Mouse (Mus musculus): ENCODE measurements around the gene Fam71a.

Fam71a gene

DNA sequence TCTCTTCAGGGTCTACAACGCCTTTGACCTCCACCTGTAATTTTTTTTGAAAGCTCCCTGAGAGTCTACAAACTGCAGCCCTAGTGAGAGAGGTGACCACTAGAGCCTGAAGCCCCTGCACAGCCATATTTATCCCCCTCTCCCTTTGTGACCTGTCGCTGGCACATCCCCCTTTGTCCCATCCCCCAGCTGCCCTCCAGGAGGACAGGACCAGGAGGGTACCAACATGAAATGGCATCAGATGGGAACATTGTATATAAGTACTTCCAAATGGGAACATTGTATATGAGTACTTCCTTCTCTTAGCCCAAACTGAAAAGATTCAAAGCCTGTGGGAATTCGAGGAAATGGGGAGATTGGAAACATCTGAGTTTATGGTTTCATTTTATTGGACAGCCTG is at the start of gene Fam71a:
Gene Fam71a (minus strand): TSS at position 101 of the 400 bp plus-strand sequence.
- no peak for DNase-seq (ENCODE audit: extremely low spot score, low read depth, low spot score)

DNA sequence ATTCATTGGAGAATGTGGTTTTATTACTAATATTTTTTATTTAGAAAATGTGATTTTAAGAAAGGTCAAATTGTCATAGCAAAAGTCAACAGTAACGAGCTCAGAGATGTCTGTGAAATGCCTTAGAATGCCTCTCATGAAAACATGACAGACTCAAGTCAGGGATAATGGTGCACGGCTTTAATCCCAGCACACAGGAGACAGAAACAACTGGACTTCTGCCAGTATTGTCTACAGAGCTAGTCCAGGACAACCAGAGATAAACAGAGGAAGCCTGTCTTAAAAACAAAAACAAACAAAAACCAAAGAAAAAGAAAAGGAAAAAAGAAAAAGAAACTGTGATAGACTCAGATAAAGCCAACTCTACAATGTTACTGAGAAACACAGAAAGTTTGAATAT is 46.5 kb upstream of the Fam71a start:
- DNase-seq (ENCODE audit: extremely low spot score, low read depth, low spot score): no peak

DNA sequence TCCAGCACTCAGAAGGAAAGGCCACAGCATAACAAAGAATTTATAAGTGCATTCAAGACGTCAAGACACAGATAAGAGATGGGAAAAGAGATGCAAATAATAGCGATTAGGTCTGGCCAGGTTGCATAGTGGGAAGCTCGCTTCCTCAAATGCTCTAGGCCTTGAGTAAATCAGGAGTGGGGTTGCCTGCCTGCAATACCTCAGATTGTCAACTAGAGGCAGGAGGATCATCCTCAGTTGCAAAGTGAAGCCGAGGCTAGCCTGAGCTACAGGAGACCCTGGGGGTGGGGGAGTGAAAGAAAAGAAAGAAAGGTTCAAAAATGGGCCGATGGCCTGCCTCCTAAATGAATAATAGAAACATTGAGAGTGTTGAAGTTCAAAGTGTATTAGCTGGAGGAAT is 41.2 kb upstream of the Fam71a start:
- DNase-seq (ENCODE audit: extremely low spot score, low read depth, low spot score): no peak

DNA sequence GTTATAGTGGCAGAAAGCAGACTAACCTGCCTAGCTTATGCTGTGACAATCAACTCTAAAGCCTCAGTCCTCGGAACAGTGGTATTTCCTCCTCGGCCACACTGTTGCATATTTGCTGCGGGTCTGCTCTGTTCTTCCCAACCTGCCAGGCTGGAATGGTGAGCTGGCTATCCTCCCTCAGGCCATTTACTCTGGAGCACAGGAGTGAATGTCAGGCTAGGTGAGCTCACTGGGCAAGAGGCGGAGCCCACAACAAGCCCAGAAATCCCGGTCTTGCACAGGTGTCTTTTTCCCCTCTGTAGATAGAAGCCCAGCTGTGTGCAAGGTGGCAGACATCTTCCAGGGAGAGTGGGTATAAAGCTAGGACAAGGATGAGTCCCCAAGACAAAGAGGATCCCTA is 40.3 kb upstream of the Fam71a start:
- DNase-seq (ENCODE audit: extremely low spot score, low read depth, low spot score): no peak

DNA sequence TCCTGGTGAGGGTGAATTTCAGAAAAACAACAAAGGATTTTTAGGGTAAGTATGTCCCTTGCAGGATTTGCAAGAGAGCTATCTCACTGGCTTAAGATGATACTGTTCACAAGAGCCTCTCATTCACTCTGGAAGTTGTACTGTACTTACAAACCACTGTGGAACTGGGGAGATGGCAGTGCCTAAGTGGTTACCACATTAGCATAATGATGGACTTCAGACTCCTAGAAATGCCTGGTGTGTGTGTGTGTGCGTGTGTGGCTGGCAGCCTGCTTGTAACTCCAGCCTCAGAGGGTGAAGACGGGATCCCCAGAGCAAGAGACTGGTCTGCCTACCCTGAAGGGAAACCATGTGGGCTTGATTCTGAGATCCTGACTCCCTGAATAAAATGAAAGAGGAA is 38.9 kb upstream of the Fam71a start:
- DNase-seq (ENCODE audit: extremely low spot score, low read depth, low spot score): no peak

DNA sequence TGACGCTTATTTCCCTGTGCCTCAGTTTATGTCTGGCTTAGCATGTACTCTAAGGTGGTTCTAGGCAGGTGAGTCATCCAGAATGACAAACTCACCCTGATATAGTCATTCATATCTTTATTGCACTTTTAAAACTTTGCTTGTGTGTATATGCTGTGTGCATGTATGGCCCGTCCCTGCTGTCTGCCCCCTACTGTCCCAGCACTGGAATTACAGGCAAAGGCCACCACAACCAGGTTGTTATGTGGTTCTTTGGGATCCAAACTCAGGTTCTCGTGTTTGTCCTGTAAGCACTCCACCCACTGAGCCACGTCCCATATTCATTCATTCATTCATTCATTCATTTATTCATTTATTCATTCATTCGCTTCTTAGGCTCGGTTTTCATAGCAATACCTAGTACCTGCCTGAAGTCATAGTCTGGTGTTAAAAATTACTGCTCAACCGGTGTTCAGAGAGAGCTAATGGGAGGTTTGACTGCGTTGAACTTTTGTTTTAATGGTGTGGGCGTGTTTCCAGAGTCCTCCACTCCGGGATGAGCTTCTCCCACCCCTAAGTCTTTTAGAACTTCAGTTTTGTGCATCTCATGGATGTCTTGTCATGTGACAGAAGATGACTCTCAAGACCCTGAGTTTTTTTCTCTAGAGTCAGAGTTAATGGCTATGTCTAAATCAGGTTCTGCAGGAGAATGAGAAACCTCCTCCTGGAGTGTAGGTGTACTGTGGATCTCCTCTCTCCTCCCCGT is 37.8 kb upstream of the Fam71a start:
- no peak for DNase-seq (ENCODE audit: extremely low spot score, low read depth, low spot score)

DNA sequence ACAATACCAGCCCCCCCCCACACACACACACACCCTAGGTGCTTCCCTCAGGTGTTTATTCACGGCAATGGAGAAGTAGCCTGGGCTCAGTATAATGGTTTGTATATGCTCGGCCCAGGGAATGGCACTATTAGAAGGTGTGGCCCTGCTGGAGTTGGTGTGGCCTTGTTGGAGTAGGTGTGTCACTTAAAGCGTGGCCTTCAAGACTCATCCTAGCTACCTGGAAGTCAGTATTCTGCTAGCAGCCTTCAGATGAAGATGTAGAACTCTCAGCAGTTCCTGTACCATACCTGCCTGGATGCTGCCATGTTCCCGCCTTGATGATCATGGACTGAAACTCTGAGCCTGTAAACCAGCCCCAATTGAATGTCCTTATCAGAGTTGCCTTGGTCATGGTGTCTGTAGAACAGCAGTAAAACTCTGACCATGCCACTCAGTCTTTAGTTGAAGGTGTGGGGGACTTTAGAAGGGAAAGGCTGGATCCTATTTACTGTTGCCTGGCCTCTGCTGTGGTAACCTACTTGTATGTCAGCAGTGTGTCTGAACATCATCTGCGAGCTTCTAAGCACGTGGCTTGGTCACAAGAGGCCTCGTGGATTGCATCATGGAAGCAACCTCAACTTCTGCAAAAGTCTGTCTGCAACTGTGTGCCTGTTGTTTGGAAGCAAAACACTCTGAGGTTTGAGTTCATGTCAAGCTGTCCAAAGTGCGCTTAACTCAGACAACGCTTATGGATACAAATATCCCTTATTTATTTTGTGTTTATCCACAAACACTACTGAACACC is 36.4 kb upstream of the Fam71a start:
- no peak for DNase-seq (ENCODE audit: extremely low spot score, low read depth, low spot score)

DNA sequence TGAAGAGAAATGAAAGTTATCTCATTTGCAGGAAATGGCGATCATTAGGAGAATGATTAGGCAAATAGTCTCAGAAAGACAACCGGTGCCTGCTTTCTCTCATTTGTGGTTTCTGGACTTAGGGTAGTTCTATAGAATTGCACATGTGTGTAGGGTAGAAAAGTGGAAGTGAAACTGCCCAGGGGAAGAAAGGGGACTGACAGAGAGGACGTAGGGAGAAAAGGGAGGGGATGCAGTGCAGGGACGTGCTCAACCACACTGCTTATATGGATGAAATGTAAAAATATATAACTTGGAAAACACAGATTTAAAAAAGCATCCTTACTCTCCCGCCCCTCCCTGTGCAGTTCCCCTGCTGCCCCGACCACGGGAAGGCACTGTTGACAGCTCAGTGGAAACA is 33.3 kb upstream of the Fam71a start:
- no peak for DNase-seq (ENCODE audit: extremely low spot score, low read depth, low spot score)

DNA sequence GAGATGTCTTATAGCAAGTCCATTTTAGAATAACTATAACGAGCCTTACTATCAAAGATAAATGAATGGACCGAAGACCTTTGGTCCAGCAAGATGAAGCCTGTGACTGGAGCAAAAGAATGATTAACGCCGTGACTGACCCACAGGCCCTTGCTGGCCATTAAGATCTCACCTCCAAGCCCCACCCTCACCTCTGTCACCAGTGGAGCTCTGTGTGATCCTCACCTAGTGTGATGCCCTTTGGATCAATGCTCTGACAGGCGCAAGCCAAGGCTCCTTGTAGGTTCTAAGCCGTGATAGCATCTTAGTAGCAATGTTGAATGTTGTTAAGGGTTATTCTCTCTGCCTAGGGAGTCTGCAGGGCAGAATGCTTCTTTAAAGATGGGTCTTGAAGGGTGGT is 31.4 kb upstream of the Fam71a start:
- DNase-seq (ENCODE audit: extremely low spot score, low read depth, low spot score): no peak

DNA sequence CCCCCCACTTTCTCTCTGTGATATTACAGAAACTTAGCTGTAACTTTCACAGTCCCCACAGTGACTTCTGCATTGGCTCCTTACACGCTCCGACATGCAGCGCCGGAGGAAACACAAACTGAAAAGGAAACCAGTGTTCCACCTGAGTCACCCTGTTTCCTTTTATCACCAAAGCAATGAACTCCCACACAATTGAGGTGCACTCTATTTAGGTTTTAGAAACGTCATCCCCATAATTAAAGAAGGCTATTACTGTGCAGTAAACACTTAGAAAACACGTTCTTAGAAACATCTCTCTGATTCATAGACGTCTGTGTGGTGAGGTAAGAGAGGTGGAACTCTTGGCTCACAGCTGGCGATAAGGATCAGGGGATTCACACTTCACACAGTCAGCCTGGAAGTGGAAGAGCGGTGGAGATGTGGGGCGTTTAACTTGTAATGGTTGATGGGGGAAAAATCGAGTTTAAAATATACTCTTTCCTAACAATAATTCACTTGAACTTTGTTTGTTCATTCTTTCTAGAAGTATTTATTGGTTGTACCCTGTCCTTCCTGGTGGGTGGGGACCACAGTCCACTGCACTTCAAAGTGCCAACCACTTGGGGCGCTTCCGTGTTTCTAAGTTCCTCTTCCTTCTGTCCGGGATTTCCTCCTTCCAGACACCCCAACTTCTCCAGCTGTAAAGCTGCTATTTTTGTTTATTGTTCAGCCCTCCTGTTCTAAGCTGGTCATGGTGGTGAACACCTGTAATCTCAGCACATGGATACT is 29.2 kb upstream of the Fam71a start:
- no peak for DNase-seq (ENCODE audit: extremely low spot score, low read depth, low spot score)

DNA sequence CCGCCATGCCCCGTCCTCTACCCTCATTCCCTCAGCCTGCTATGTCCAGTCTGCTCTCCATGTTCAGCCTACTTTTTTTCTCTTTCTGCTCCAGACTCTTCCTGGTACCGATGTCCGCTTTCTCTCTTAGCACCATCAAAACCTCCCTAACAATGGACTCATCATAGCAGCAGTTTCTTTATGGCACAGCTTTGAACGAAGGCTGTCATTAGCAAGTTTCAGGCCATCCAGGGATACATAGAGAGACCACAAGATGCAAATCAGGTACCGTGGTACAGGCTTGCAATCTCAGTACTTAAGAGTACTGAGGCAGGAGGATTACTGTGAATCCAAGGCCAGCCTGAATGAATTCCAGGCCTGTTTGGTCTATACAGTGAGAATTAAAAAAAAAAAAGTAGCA is 28.1 kb upstream of the Fam71a start:
- no peak for DNase-seq (ENCODE audit: extremely low spot score, low read depth, low spot score)

DNA sequence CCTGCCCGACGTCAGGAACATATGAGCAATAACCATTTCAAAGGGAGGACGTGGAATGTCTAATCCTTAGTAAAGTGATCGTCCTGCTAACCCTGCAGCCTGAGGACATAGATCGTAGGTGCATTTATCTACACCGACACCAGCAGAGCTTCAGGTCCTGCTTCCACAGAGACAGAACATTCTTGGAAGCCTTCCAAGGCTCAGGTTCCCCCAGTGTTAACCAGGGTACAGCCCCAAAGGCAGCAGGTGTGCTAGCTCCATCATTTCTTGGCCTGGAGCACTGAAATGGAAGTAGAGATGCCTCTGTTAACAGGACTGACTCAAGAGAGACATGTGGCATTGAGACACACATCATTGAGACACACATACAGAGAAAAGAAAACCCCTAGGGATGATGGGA is 27.6 kb upstream of the Fam71a start:
- DNase-seq (ENCODE audit: extremely low spot score, low read depth, low spot score): no peak

DNA sequence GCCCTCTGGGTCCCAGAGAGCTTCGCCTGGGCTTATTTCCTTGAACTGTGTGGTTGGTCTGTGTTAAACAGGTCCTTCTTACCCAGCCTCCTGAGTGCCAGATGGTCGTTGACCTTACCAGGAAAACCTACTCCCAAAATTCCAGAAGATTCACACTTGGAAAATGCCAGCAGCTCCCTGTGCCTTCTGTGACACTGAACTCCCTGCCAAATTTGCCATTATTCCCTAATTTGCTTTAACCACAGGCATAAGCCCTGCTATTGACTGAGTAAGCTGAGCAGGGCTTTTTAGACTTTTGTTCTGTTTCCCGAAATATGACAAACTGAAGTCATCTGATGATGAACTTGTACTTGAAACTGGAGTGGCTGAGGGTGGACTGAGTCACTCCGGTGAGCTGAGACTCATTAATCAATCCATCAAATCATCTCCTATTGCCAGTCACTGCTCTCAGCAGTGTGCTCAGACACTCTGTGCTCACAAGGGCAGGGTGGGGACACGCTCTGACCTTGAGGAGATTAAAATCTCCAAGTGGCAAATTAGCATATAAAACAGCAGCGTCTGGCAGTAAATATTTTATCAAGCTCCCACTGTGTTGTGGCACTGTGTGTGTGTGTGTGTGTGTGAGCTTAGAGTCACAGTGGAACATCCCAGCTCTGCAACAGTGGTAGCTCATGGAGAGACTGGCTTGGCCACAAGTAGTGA is 25.2 kb upstream of the Fam71a start:
- no peak for DNase-seq (ENCODE audit: extremely low spot score, low read depth, low spot score)

DNA sequence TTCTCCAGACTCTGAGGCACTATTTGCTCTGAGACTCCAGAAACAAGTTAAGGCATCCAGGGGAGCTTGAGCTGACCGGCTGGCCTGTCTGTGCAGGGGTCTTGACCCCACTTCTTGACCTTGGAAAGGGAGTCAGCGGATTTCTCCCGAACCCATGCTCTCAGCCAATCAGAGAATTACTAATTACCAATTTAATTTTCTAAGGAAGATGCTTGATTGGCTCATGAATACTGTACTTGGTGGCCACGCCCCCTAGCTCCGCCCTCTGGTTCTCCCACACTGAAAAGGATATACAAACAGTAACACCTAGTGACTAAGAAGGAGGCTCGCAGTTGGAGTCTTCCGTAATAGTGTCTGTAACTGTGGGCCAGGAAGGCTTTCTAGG is 21.8 kb upstream of the Fam71a start:
- DNase-seq (ENCODE audit: extremely low spot score, low read depth, low spot score): no peak

DNA sequence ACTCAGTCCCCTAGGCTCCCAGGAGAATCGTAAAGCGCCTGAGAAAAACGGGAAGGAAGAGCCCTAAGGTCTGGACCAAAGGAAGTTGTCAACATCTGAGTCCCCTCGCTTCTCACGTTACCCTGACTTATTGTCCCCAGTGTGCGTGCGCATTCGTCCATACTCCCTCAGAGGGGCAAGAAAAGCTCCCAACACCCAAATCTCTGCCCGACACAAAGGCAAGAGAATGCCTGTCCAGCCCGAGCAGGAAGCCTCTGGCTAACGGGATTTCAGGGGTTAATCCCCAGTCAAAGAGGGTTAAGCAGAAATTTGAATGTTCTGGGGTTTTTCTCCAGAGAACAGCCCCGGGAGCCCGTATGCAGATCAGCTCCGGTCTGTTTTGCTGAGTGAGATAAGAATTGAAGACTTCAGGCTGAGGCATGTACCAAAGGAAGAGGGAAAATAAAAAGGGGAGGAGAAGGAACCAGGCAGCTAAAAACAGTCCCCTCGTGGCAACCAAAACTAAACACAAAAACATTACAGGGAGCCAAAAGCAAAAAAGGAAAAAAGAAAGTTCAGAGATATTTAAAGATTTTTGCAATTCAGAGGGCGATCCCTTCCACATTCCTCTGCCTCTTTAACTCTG is 21.3 kb upstream of the Fam71a start:
- DNase-seq (ENCODE audit: extremely low spot score, low read depth, low spot score): no peak

DNA sequence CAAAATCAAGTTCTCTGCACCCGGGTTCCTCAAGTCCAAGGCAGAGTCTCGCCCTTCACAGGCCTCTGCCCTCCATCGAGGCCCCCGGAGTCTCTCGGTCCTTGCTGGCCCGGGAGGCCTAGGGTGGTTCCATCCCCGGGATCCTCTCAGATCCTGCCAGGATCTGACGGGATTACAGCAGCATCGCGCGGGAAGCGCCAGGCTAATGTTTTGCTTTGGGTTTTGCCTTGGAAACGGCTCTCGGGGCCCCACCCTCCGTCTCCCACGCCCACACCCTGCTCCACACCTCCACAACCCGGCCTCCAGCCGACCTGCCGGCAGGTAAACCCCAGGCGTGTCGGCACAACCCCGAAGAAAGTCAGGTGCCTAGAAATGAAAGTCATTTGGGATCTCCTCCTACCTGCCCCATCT is 20.2 kb upstream of the Fam71a start:
- DNase-seq (ENCODE audit: extremely low spot score, low read depth, low spot score): no peak

DNA sequence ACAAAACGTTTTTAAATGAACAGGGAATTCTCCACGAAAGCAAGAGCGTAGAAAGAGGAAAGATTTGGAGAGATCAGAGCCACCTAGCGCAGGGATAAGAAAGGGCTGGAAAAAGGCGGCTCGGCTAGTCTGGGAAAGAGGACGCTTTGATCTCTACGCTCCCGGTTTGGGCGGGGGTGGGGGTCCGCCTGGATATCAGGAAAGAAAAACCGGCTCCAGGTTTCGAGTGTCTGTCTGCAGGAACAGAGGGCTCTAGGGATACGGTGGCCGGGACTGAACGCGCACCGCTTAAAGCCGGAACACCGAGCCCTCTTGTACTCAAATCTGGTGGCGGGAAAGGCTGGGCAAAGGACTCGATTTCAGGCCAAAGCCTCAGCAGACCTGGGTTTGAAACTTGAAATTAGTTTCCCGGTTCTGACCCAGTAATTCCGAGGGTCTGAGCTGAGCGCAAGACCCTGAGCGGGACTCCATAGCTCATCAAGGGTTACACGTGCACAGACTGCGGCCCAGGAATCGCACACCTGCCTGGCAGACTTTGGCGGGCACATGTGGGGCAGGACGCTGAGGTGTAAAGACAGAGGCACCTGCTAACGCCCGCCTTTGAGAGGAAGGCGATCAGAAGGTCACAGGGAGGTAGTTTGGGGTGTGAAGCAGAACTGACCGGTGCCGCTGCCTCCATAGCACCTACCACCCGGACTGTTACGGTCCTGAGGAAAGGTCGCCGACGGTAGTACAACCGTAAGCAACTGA is 19.6 kb upstream of the Fam71a start:
- DNase-seq (ENCODE audit: extremely low spot score, low read depth, low spot score): no peak

DNA sequence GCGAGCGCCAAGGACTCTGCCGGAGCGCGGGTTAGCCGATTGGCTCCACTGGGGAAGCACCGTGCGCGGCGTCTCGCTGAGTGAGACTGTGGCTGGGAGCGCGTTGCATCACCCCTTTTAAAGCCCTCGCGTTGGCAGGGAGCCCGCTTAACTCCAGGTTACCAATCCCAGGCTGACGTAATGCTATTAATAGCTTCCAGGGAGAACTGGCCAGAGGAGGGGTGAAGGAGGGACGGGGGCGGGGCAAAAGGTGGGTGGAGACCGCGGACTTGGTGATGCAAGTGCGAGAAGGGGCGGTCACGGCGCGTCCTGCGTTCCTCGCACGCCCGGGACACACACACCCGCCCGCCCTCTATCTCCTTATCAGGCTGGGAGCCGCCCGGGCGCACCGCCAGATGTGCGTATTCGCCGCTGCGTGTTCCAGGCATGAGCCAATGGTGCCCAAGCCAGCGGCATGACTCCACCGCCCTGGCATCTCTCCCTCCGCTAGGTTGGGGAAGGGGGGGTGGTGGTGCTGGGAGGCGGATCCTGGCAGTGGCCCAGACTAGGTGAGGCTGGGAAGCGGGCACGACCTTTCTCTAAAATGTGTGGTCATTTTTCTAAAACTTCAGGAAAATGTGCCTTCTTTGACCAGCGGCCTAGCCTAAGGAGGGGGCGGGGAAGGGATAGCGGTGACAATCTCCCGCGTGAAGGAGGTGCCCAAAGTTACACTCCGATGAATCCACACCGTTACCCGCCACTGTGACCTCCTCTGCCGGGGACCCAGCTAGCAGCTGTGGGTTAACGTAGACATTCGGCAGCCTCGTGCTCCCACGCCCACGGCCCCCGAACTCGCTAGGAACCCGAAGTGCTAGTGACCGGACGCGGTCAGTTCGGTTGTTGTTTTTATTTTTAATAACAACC is 18.8 kb upstream of the Fam71a start:
- DNase-seq (ENCODE audit: extremely low spot score, low read depth, low spot score): no peak
